Mouse (Mus musculus): ENCODE measurements around the gene Gm21943. TPM values are rescaled to one million over a fixed set of nuclear protein-coding genes. Genes with fewer than 3 reads are reported as not detected.
"Not testable (repeated sequence)": the region's sequence is repeated elsewhere in the genome, so short reads cannot be mapped to it uniquely, and the experiment has no call there.

The Gm21943 gene
- not detected in 2 replicates for polyA plus RNA-seq (2012; rRNA removed)

DNA sequence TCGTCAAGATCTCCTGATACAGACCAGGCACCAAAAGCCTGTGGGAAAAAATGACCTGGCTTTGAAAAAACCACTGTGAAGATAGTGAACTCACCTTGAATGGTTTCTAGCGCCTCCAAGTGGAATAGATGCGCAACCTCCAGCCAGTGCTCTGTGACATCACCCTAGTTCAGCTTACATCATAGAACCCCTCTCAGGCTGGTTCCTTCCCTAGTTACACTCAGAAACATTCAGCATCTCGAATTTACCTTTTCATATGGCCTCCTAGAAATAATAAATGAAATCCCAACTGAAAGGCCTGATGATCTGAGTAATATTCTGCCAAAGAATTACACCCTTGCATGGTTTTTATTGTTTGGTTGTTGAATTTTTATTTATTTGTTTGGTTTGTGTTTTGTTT is at the start of gene Gm21943:
Gene Gm21943 (minus strand): TSS at position 101 of the 400 bp plus-strand sequence.
- not testable (repeated sequence) for H3K4me1 ChIP-seq (replicated peaks; ENCODE audit: control insufficient read depth, insufficient read depth, low read length); H3K27ac ChIP-seq (ENCODE audit: control insufficient read depth, insufficient read depth, low read length); DNase-seq; H3K27me3 ChIP-seq (ENCODE audit: control insufficient read depth, insufficient read depth, low read length); H3K4me3 ChIP-seq (ENCODE audit: control insufficient read depth, insufficient read depth, low read length); H3K36me3 ChIP-seq (ENCODE audit: control insufficient read depth, insufficient read depth, low read length)
- WGBS, result no CpG with 5 or more reads among the region's 4 CpGs

Other genes starting within 250 kb of the Gm21943 start
- gene Gm28961, start 172.0 kb upstream of the Gm21943 start, polyA plus RNA-seq (2012; rRNA removed), result not detected in 2 replicates